Mouse (Mus musculus) ZHBTc4 (cell line): ENCODE measurements around the gene Pdap1.
"Not testable (repeated sequence)": the region's sequence is repeated elsewhere in the genome, so short reads cannot be mapped to it uniquely, and the experiment has no call there.

ENCODE experiments used
- DNase-seq: peaks from one replicate; pipeline ENCODE4 v3.0.0-alpha.2; 2011; ENCODE audit warnings: low read depth, low spot score

Gene Pdap1

DNA sequence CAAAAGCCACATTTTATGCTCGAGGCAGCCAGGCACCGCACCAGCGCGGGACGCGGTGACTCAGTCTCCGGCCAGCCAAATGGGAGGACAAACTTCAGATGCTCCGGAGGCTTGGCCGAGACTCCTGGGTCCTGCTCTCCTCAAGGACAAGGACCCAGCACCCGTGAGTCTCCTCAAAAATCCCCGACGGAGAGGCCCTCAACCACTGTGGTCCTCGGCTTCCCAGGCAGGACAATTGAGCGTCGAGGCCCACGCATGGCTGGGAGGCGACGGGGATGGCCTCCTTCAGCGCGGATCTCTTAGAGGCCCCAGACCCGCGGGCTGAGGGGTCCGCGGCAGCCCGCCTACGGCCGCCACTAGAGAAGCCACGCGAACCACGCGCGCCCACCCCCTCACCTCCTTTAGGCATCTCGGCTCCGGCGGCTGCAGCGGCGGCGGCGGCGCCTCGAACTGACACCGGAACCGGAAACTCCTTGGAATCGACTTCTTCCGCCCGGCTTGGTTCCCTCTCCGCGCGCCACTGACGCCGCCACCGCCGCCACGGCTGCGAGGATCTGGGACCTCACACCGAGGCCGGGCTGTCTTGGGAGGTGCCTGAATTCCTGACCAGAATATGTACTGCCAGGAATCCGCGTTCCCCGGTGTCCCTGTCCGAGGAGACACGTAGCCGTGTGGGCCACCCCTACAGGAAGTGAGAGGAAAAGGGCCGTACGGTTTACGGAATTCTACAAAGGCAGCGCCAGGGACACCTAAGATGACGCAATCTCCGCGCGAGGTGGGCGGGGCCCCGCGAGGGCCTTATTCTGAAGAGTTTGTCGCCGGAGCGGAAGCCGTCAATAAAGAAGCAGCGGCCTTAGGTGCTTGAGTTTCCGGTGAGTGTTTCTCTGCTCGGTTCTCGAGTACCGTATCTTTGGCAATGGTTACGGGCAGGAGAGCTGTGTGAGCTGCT, at the start of gene Pdap1, which contains the start of gene Bud31:
Pdap1 (minus strand) TSS at position 668 of the 949 bp plus-strand sequence.
Bud31 (plus strand) TSS at position 792 of the 949 bp plus-strand sequence.
- DNase-seq: peak; percentile 96

GRCm38 (mm10) chr5:145189416-145189815, 49.4 kb upstream of the Pdap1 start:
- DNase-seq: no peak

DNA sequence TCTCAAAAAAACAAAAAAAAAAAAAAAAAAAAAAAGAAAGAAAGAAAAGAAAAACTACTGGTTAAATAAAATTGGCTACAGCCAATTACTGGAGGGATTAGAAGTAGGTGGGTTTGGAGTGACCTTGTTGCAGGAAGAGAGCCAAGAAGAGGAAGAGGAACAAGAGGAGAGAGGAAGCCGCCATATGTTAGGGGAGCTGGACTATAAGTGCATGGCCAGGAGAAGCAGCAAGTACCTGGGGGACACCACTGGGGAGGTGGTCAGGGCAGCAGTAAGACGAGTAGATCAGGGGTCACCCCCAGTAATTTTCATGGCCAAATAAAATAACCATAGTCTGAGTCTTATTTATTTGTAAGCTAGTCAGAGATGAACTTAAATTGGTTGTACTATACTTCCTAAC, 45.2 kb upstream of the Pdap1 start:
- DNase-seq: no peak

- no peak for DNase-seq
Measured at GRCm38 (mm10) chr5:145178461-145178980, 38.5 kb upstream of the Pdap1 start.

- no peak for DNase-seq
Measured at GRCm38 (mm10) chr5:145167306-145167661, 27.2 kb upstream of the Pdap1 start.

- DNase-seq: peak; percentile 100
Measured at GRCm38 (mm10) chr5:145166536-145167305, 26.7 kb upstream of the Pdap1 start, which contains the start of the genes Ptcd1 and Cpsf4. Gene Ptcd1 (minus strand): TSS chr5:145167108. Gene Cpsf4 (plus strand): TSS chr5:145167213.

DNA sequence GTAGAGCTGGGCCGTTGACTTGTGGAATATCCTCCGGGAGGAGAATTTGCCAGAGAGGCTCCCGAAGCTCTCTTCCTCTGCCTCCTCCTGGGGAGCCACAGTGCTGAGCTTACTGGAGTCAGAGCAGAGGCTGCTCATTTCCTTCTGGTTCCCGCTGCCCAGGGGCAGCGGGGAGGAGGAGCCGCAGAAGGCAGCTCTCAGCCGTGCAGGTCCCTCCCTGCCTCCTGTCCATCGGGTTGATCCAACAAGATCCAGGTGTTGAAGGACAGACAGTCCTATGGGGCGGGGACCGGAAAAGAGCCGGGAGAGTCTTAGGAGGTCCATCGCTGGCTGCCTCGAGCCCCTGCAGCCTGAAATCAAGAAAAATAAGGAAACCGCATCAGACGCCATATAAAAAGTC, 25.1 kb upstream of the Pdap1 start:
- DNase-seq: no peak

DNA sequence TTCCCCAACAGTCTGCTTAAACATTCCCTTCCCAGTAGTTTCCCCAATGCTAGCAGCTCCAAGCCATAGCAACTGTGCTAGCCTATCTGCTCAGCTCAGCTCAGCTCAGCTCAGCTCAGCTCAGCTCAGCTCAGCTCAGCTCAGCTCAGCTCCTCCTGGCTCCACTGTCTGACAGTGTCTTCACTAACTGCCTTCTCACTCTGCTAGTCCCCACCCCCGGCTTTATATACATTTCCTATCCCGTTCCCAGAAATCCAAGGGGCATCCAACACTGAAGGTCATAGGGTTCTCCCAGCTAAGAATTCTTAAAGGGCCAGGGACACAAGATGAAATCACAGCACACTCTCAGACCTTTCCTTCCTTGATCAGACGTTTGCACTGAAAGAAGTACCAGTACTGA, 24.7 kb upstream of the Pdap1 start:
- peak; percentile 80 for DNase-seq

DNA sequence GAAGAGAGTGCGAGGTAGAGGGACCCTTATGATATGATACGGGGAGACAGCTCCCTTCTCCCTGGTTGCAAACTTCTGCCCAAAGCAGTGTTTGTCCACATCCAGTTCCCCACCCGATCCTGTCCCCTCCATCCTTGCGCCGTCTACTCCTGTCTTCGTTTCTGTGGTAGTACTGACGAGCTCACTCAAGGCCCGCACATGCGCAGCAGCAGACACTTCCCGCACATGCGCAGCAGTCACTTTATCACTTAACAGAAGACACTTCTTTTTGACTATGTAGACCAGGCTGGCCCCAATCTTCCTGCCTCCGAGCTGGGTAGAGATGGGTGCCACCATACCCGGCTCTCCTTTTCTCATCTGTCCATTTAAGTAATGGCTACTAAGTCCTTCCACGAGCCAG, 21.3 kb upstream of the Pdap1 start:
- DNase-seq: peak; percentile 51

- no peak for DNase-seq
Measured at GRCm38 (mm10) chr5:145152690-145153089, 12.7 kb upstream of the Pdap1 start.

DNA sequence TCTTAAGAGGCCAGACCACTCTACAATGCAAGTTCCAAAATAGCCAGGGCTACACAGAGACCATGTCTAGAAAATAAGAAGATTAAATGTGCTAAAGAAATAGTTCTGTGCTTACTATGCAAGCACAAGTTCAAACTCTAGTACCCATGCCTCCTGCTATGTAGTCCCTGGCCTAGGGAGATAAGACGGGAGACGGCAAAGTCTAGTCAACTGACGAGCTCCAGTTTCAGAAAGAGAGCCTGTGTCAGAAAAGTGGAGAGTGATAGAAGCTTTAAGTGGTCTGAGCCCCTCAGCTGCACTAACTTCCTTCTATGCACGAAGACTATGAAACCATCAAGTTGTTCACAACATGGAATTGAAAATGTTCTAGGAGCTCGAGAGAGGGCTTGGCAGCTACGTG, 9.3 kb upstream of the Pdap1 start:
- no peak for DNase-seq

DNA sequence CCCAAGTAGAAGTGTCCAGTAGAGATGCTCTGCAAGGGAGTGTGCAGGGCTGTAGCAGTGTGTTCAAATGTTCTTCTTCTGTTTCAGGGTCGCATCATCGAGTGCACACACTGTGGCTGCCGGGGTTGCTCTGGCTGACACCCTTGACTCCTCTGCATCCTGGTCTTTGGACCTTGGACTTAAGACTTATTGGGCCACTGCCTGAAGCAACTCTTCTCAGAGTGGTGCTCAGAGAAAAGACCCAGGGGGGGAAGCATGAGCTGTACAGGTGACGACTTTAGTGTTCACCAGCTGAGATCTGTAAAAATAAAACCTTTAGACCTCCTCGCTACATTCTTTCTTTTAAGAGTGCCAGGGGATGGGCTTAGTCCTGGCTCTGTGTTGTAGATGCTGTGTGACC, 7.7 kb upstream of the Pdap1 start:
- no peak for DNase-seq

DNA sequence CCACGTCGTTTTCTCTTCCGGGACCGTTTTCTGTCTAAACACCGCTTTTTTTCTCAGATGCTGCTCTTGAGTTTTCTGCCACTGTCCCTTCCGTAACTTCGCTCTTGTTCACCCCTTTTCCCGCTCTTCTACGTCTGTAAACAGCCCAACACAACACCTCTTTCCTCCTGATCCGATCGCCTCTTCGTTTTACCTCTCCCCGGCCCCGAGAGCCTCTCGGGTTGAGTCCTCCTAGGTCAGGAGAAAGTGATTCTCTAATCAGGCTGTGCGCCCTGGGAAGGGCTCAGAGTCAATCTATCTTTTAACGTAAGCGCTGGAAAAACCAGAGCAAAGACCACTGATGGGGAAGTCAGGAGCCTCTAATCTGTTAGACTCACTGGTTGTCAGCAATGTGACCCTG, 573 bp upstream of the Pdap1 start:
- DNase-seq: no peak

DNA sequence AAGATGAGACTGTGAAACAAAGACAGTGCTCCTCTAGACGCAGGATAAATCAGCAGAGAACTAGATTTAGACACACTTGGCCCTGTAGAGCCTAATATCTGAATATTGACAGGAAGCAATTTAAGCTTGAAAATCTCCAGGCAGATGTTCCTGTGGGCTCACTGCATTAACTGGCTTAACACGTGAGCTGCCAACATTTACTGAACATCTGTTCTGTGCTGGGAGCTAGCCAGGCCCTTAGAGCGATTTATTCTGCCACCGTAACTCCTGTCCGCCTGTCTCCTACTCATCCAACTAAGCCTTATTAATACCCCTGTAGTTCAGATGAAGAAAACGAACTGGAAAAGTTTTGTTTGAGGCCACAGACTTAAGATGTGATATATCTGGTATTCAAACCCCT, 1.2 kb downstream of the Pdap1 start:
- DNase-seq: no peak

- DNase-seq: not testable (repeated sequence)
Measured at GRCm38 (mm10) chr5:145133275-145133674, 6.8 kb downstream of the Pdap1 start.

- no peak for DNase-seq
Measured at GRCm38 (mm10) chr5:145130995-145131394, 9.0 kb downstream of the Pdap1 start.

DNA sequence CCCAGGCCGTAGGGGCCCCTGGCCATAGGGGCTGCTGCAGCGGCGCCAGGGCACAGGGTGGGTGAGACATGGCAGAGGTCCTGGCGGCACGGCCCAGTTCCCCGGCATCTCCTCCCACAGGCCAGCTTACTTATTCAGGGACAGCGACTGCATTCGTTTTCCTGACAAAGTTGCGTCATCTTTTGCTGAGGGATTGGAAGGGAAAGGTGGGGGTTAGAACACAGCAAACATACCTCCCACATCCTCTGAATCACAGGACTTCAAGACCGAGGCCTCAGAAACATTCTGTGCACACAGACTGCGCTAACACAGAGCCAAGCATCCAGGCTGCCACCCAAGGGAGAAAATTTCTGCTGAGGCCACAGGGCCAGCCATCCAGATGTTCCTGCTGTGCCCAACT, 9.8 kb downstream of the Pdap1 start:
- DNase-seq: no peak

DNA sequence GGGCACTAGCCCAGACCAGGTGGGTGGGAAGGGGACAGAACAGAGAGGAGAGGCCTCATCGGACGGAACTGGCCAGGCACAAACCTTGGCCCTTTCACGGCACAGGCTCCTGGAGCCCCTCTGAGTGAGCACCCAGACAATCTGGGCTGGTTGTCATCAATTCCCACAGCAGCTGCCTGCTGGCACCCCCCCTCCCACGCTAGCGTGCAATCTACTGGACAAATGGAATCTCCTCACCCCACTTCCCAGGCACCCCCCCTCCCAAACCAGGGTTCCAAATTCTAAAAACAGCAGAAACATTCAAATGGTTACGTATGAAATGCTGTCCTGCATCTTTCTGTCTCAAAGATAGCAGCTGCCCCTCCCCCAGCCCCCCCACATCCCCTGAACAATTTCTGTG, 10.3 kb downstream of the Pdap1 start:
- DNase-seq: not testable (repeated sequence)

GRCm38 (mm10) chr5:145129124-145129523, 10.9 kb downstream of the Pdap1 start:
- DNase-seq: no peak

- no peak for DNase-seq
Measured at GRCm38 (mm10) chr5:145126580-145126979, 13.5 kb downstream of the Pdap1 start.

- no peak for DNase-seq
Measured at GRCm38 (mm10) chr5:145123396-145123795, 16.6 kb downstream of the Pdap1 start.

GRCm38 (mm10) chr5:145120921-145121320, 19.1 kb downstream of the Pdap1 start:
- no peak for DNase-seq
